Mouse (Mus musculus): ENCODE data around the gene Veph1. TPM values are rescaled to one million over a fixed set of nuclear protein-coding genes. Genes with fewer than 3 reads are reported as not detected.
"Not testable (repeated sequence)": the region's sequence is repeated elsewhere in the genome, so short reads cannot be mapped to it uniquely, and the experiment has no call there.

Veph1 gene
- polyA plus RNA-seq, 1 experiment from 2014 or later, result 1.7 TPM

GRCm38 (mm10) chr3:66295236-66295635, 1.4 kb downstream of the Veph1 start:
- Histone ChIP-seq H3K27me3 (no peaks in the 10 kb centered on the region), H3K9ac (no peak overlapping the region), H3K4me3 (replicated peaks) (no peak overlapping the region), H3K4me1 (peaks cover 6% of the 10 kb centered on the region), H3K4me2 (replicated peaks) (no peak overlapping the region), H3K9me3 (replicated peaks) (no peaks in the 10 kb centered on the region), H3K27ac (replicated peaks) (no peak overlapping the region), H3K36me3 (no peaks in the 10 kb centered on the region)
- WGBS, result 72% methylated on average over 9 of the region's 9 CpGs
- ATAC-seq (ENCODE audit: insufficient number of reproducible peaks, low FRiP score, low TSS enrichment, low read depth), result no peak

GRCm38 (mm10) chr3:66294729-66295128, 1.9 kb downstream of the Veph1 start:
- Histone ChIP-seq H3K9ac (no peak overlapping the region), H3K27me3 (no peaks in the 10 kb centered on the region), H3K4me2 (replicated peaks) (no peak overlapping the region), H3K9me3 (replicated peaks) (no peaks in the 10 kb centered on the region), H3K36me3 (no peaks in the 10 kb centered on the region), H3K27ac (replicated peaks) (no peak overlapping the region), H3K4me3 (replicated peaks) (no peak overlapping the region), H3K4me1 (peaks cover 6% of the 10 kb centered on the region)
- WGBS, result 83% methylated on average over 3 of the region's 3 CpGs
- ATAC-seq (ENCODE audit: insufficient number of reproducible peaks, low FRiP score, low TSS enrichment, low read depth), result no peak

GRCm38 (mm10) chr3:66292356-66292946, 4.2 kb downstream of the Veph1 start:
- H3K4me2 ChIP-seq (replicated peaks), result peak overlapping the region; percentile 63
- peaks cover 6% of the 10 kb centered on the region for H3K4me1 ChIP-seq
- H3K27me3 ChIP-seq, result no peaks in the 10 kb centered on the region
- peak overlapping the region; percentile 13; the same call in 1 of the 2 replicates for H3K9ac ChIP-seq
- H3K9me3 ChIP-seq (replicated peaks), result no peaks in the 10 kb centered on the region
- 0 out of 2 replicates have a peak overlapping the region, but pooled peaks have one; percentile 11 for H3K27ac ChIP-seq (replicated peaks)
- peak; percentile 87 for ATAC-seq (ENCODE audit: insufficient number of reproducible peaks, low FRiP score, low TSS enrichment, low read depth)
- peak overlapping the region; percentile 36 for H3K4me3 ChIP-seq (replicated peaks)
- no peaks in the 10 kb centered on the region for H3K36me3 ChIP-seq
- 5% methylated on average over 20 of the region's 20 CpGs for WGBS

GRCm38 (mm10) chr3:66263270-66263669, 33.4 kb downstream of the Veph1 start:
- no peak overlapping the region for H3K4me2 ChIP-seq (replicated peaks)
- no peak for ATAC-seq (ENCODE audit: insufficient number of reproducible peaks, low FRiP score, low TSS enrichment, low read depth)
- no peak overlapping the region for H3K27ac ChIP-seq (replicated peaks)
- no peak overlapping the region for H3K4me3 ChIP-seq (replicated peaks)
- 59% methylated on average over 4 of the region's 4 CpGs for WGBS
- H3K27me3 ChIP-seq, result no peaks in the 10 kb centered on the region
- H3K9me3 ChIP-seq (replicated peaks), result no peaks in the 10 kb centered on the region
- no peaks in the 10 kb centered on the region for H3K36me3 ChIP-seq
- H3K4me1 ChIP-seq, result no peaks in the 10 kb centered on the region
- H3K9ac ChIP-seq, result no peak overlapping the region

- no peak for ATAC-seq (ENCODE audit: insufficient number of reproducible peaks, low FRiP score, low TSS enrichment, low read depth)
- no peaks in the 10 kb centered on the region for H3K36me3 ChIP-seq
- WGBS, result 37% methylated on average over 5 of the region's 5 CpGs
- no peaks in the 10 kb centered on the region for H3K9me3 ChIP-seq (replicated peaks)
- no peak overlapping the region for H3K9ac ChIP-seq
- H3K4me1 ChIP-seq, result no peaks in the 10 kb centered on the region
- no peaks in the 10 kb centered on the region for H3K27me3 ChIP-seq
- H3K4me3 ChIP-seq (replicated peaks), result no peak overlapping the region
- H3K4me2 ChIP-seq (replicated peaks), result no peak overlapping the region
- no peak overlapping the region for H3K27ac ChIP-seq (replicated peaks)
Measured at GRCm38 (mm10) chr3:66262319-66262718, 34.3 kb downstream of the Veph1 start.

- no peak for ATAC-seq (ENCODE audit: insufficient number of reproducible peaks, low FRiP score, low TSS enrichment, low read depth)
- H3K9me3 ChIP-seq (replicated peaks), result no peaks in the 10 kb centered on the region
- H3K4me3 ChIP-seq (replicated peaks), result no peak overlapping the region
- no peaks in the 10 kb centered on the region for H3K4me1 ChIP-seq
- H3K4me2 ChIP-seq (replicated peaks), result no peak overlapping the region
- no peaks in the 10 kb centered on the region for H3K27me3 ChIP-seq
- 68% methylated on average over 9 of the region's 9 CpGs for WGBS
- H3K9ac ChIP-seq, result no peak overlapping the region
- no peak overlapping the region for H3K27ac ChIP-seq (replicated peaks)
- no peaks in the 10 kb centered on the region for H3K36me3 ChIP-seq
Measured at GRCm38 (mm10) chr3:66254504-66255105, 42.0 kb downstream of the Veph1 start.

GRCm38 (mm10) chr3:66251842-66252241, 44.8 kb downstream of the Veph1 start:
- no peak for ATAC-seq (ENCODE audit: insufficient number of reproducible peaks, low FRiP score, low TSS enrichment, low read depth)
- Histone ChIP-seq H3K4me1 (no peaks in the 10 kb centered on the region), H3K27ac (replicated peaks) (no peak overlapping the region), H3K9ac (no peak overlapping the region), H3K27me3 (no peaks in the 10 kb centered on the region), H3K4me2 (replicated peaks) (no peak overlapping the region), H3K36me3 (no peaks in the 10 kb centered on the region), H3K4me3 (replicated peaks) (no peak overlapping the region), H3K9me3 (replicated peaks) (no peaks in the 10 kb centered on the region)
- 69% methylated on average over 7 of the region's 7 CpGs for WGBS

GRCm38 (mm10) chr3:66240476-66240875, 56.2 kb downstream of the Veph1 start:
- no peak overlapping the region for H3K9ac ChIP-seq
- H3K9me3 ChIP-seq (replicated peaks), result no peaks in the 10 kb centered on the region
- no peak for ATAC-seq (ENCODE audit: insufficient number of reproducible peaks, low FRiP score, low TSS enrichment, low read depth)
- no peak overlapping the region for H3K4me3 ChIP-seq (replicated peaks)
- no peaks in the 10 kb centered on the region for H3K4me1 ChIP-seq
- no peaks in the 10 kb centered on the region for H3K27me3 ChIP-seq
- no peak overlapping the region for H3K27ac ChIP-seq (replicated peaks)
- H3K36me3 ChIP-seq, result no peaks in the 10 kb centered on the region
- H3K4me2 ChIP-seq (replicated peaks), result no peak overlapping the region

GRCm38 (mm10) chr3:66236234-66236871, 60.3 kb downstream of the Veph1 start:
- not testable (repeated sequence) for H3K27me3 ChIP-seq; H3K4me3 ChIP-seq (replicated peaks); H3K9ac ChIP-seq; H3K4me1 ChIP-seq; ATAC-seq (ENCODE audit: insufficient number of reproducible peaks, low FRiP score, low TSS enrichment, low read depth); H3K27ac ChIP-seq (replicated peaks); H3K36me3 ChIP-seq; H3K4me2 ChIP-seq (replicated peaks); H3K9me3 ChIP-seq (replicated peaks)
- WGBS, result 36% methylated on average over 4 of the region's 4 CpGs

- no peak overlapping the region for H3K4me2 ChIP-seq (replicated peaks)
Measured at GRCm38 (mm10) chr3:66224931-66225537, 71.6 kb downstream of the Veph1 start.

GRCm38 (mm10) chr3:66221243-66221611, 75.4 kb downstream of the Veph1 start:
- H3K27ac ChIP-seq (replicated peaks), result peak overlapping the region; percentile 79

More at GRCm38 (mm10) chr3:66224931-66225537, 71.6 kb downstream of the Veph1 start:
- Histone ChIP-seq H3K4me3 (replicated peaks) (no peak overlapping the region), H3K9ac (no peak overlapping the region), H3K27ac (replicated peaks) (no peak overlapping the region), H3K36me3 (no peaks in the 10 kb centered on the region), H3K4me1 (peaks cover 8% of the 10 kb centered on the region; the same call in 1 of the 2 replicates), H3K27me3 (no peaks in the 10 kb centered on the region), H3K9me3 (replicated peaks) (no peaks in the 10 kb centered on the region)
- 74% methylated on average over 15 of the region's 15 CpGs for WGBS
- no peak for ATAC-seq (ENCODE audit: insufficient number of reproducible peaks, low FRiP score, low TSS enrichment, low read depth)

More at GRCm38 (mm10) chr3:66221243-66221611, 75.4 kb downstream of the Veph1 start:
- H3K9me3 ChIP-seq (replicated peaks), result no peaks in the 10 kb centered on the region
- H3K4me3 ChIP-seq (replicated peaks), result peak overlapping the region; percentile 57
- H3K9ac ChIP-seq, result peak overlapping the region; percentile 57
- no peaks in the 10 kb centered on the region for H3K27me3 ChIP-seq
- peak; percentile 52 for ATAC-seq (ENCODE audit: insufficient number of reproducible peaks, low FRiP score, low TSS enrichment, low read depth)
- H3K4me2 ChIP-seq (replicated peaks), result peak overlapping the region; percentile 95
- H3K4me1 ChIP-seq, result peaks cover 8% of the 10 kb centered on the region
- no peaks in the 10 kb centered on the region for H3K36me3 ChIP-seq
- WGBS, result 2% methylated on average over 11 of the region's 11 CpGs
